Mouse (Mus musculus): ENCODE results near the gene Gm20696.

Gene Gm20696

DNA sequence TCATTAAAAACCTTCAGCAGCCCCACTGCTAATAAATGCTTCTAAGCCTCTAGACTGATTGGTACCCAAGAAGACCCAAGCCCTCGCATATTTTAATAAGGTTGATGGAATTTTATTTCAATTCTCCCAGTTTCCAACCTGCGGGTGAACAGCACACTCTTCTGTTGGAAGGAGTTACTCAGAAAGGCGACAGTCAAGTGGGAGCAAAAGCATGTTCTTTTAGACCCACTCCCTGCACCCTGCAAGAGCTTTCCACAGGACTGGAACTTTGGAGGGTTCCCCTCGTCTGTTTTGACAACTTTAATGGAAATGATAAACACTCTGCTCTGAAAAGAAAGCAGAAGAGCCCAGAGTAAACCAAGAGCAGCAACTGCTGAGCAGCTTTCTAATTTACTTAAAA is 401.4 kb downstream of the Gm20696 start:
- no peak for DNase-seq (ENCODE audit: extremely low read depth, low read depth)

DNA sequence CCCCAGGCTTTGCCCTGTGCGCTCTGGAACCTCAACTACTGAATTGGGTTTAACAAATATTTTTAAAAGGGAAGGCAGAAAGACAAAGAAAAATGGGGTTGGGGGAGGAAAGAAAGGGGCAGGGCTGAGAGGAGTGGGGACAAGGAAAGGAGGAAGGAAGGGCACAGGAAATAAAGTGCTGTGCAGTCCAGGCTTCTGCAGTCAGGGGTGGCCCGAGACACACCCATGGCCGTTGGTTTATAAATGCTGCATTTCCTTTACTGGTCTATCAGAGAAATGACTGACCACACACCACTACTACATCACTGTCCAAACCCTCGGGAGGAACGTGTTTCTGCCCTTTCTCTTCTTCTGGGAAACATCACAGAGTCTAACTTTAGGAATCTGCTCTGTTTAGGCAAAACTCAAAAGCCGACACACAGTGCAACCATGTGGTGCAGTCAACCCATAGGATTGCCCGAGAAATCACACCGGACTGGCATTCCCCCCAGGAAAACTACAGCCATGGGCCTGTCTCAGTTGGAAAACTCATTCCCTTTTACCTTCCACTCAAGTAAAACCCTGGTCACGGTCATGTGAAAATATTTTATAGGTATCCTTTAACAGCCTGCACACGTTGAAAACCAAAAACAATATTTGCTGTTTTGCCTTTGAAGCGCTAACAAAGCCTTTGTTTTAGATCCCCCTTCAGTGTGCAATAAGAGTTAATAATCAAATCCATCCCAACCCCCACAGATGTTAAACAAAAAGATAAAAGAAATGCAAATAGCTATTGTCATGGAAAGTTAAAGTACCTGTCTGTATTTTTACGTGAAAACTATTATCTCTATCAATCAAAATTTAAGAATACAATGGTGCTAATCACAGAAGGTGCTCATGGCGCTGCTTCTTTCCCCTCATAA is 402.2 kb downstream of the Gm20696 start:
- no peak for DNase-seq (ENCODE audit: extremely low read depth, low read depth)

DNA sequence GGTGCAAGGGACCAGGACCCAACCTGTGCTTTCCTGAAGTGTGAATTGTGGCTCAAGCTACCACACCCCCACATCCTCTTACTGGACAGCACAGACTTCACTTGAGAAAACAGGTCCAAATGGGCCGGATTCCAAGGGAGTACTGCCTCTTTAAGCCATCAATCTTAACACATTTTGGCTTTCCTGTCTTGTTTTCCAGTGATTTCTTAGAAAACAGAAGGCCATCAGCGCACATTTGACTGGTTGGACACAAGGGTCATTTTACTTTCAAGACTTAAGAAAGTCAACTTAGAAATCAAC is 402.8 kb downstream of the Gm20696 start:
- DNase-seq (ENCODE audit: extremely low read depth, low read depth): no peak

DNA sequence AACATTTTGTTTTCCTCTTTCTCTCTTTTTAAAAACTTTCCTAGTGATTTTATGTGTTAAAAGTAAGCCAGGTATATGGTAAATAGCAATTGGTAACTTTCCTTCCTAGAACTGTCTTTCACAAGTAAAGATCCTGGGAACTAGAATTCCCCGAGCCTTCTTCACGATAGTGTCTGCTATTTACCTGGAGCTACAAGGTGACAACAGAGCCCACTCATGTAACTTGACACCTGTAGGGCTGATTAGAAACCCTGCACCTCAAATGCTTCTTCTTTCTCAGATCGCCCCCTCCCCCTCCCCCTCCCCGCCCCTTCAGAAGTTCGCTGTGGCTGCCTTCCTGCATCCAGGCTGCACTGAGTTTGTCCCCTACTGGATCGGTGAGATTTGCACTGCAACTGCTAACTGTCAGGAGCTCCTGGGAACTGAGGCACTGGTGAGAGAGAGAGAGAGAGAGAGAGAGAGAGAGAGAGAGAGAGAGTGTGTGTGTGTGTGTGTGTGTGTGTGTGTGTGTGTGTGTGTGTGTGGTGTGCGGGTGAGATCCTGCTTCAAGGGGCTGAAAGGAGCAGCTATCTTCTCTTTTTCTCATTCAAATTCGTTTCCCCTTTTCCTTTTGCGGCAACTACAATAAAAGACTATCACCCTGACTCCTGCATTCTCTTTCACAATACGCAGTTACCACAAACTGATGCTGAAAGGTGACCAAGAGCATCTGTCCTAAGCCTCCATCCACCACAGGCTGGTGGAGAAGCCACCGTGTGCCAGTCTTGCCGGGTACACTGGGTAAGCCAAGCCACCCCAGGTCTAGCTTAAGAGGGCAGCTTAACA is 403.3 kb downstream of the Gm20696 start:
- DNase-seq (ENCODE audit: extremely low read depth, low read depth): no peak

DNA sequence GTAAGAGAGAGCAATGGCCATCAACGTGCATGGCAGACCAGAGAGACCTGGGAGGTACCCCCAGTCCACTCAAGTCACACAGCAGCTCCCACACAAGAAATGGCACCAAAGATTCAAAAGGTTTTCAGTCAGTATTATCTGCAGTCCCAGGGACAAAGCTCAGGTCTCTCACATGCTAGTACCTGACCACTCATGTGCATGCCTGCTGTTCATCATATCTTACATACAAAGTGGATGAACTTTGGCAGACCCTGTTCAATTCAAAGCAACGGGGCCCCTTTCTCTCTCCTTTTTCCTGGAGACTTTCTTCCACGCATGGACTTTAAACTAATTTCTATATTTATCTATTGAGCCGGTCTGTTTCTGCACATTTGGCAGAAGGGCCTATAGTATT is 404.9 kb downstream of the Gm20696 start:
- DNase-seq (ENCODE audit: extremely low read depth, low read depth): no peak

DNA sequence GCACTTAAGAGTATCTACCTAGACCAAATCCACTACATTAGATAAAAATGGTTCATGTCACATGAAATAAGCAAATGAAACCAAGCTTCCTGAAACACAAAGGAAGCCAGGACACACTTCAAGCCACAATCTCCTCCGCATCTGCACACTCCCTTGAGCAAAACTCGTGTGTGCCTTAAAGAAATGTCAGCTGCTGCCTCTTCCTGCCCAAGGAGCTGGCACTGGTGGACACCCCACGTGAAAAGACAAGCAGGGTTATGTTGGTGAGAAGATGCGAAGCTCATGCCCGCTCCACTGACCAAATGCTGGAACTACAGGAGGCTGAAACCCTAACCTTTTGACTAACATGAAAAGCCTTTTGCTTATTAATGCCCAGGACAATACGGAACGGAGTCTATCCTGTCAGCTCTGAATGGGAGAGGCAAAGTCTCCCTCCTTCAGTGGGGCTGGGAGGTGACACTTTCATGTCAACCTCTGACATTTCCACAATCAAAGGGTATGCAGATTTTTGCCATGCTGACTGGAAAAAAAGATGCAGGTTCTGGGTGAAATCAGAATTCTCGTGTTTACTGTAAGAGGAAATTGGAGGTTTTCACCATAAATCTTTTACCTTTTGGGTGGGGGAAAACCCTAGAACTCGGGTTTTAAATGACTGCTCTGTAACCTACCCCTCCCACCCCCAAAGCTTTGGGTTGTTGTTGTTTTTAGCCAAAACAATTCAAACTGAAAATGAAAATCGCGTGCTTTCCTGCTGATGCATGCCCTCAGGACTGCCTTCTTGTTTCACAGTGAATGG is 405.5 kb downstream of the Gm20696 start:
- no peak for DNase-seq (ENCODE audit: extremely low read depth, low read depth)

DNA sequence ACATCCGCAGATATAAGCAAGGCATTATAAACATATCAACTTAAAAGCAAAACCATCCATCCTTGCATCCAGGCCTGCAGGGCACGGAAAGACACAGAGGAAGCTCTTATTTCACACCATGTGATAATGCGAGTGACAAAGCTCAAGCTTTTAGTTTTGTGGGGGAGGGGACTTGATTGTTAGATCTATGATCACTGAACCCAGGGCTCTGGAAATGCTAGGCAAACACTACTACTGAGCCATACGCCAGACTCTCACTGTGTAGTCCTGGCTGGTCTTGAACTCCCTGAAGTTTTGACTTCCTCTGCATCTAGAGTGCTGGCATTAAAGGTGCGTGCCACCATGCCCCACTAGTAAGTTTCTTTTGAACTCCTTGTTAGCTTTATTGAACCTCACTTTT is 408.3 kb downstream of the Gm20696 start:
- DNase-seq (ENCODE audit: extremely low read depth, low read depth): no peak

DNA sequence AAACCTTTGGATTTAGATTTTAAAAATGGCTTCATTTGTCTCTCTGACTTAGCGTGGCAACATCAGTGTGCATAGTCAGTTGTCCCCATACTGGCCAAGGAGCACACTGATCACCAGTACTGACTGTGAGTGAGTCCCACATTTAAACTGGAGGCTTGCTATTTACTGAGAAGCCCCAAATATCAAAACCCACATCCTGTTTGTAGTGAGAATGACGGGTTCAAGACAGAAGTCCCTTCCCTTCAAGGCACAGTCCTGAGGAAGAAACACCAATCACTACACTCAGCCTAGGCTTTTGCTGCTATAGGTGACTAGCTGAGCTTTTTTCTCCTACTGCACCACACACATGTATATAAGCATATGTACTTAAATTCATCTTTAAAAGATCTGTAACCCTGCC is 408.9 kb downstream of the Gm20696 start:
- no peak for DNase-seq (ENCODE audit: extremely low read depth, low read depth)

DNA sequence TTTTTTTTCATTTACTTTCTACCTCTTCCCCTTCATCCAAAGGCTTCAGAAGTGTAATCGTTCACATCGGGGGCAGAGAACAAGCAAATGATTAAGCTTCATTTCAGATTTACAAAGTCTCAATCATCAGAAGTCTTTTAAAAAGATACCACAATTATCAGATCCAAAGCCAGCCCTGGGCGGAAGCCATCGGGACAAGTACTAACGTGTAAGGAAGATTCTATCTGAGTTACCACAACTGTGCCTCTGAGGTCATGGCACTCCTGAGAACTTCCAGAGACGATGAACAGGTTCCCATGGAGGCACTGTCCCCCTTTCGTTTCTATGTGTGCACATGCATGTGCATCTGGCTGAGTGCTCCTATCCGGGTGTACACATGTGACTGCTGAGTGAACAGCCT is 413.3 kb downstream of the Gm20696 start:
- no peak for DNase-seq (ENCODE audit: extremely low read depth, low read depth)

DNA sequence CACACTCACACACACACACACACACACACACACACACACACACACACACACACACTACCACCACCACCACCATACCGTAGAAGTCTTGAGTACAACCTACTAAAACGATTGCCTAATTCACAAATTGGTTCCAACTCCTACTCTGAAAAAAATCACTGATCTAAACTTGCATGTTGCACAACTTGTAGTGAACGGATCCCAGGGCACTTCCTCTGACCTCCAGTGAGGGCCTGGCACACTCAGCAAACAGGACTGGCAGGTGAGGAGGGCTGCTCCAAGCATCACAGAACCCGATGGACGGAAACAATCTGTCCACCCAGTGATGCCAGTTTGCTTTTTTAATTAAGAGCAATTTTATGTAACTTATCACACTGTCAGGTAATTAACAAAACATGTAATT is 413.8 kb downstream of the Gm20696 start:
- DNase-seq (ENCODE audit: extremely low read depth, low read depth): no peak

DNA sequence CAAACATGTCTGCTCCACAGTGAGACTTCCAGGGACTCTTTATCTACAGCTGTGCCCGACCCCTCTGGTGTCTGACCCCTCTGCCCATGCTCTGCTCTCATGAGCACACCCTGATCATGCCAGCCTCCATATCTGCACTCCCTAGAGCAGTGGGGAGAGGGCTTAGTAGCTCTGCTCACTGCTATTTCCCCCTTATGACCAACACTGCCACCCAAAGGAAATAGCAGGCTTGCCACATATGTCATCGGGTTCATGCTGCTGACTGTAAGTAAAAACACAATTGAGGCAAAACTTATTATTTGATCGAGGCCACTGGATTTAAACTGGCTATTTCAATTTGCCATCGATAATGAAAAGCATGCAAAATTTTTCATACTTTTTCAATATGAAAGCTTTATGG is 414.7 kb downstream of the Gm20696 start:
- no peak for DNase-seq (ENCODE audit: extremely low read depth, low read depth)

DNA sequence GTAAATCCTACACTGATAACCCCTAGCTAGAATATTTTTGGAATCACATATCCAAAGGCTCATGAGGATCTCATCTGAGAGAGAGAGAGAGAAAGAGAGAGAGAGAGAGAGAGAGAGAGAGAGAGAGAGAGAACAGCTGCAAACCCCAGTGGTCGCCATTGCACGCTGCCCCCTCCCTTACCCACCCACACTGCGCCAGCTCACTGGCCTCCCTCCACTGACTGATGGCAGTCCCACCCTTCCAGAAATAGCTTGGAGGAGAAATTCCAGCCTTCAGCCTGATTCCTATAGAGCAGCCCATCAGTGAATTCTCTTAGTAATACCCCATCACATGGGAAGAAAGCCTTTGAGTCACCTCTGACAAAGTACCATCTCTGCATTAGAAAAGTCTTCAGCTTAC is 415.4 kb downstream of the Gm20696 start:
- DNase-seq (ENCODE audit: extremely low read depth, low read depth): no peak

DNA sequence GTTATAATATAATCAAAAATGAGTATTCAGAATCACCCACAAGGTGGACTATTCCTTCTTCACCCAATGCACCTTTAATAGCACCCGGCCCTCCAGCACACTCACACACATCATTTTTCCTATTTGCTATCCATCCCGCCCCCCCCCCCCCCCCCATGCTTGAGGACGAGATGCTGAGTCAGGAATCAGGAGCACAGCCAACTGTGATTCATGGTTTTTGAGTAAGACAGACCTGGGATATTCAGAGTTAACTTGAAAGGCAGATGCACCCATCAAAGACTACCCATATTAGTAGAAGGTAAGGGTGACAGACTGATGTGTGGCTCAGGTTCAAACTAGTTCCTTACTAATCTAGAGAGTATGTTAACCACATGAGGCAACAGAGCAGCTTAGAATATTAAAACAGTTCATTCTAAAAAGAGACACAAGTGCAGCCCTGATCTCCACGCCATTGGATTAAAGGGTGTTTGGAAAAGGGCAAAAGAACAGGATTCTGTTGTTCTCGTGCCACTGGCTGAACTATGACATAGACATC is 417.0 kb downstream of the Gm20696 start:
- no peak for DNase-seq (ENCODE audit: extremely low read depth, low read depth)

DNA sequence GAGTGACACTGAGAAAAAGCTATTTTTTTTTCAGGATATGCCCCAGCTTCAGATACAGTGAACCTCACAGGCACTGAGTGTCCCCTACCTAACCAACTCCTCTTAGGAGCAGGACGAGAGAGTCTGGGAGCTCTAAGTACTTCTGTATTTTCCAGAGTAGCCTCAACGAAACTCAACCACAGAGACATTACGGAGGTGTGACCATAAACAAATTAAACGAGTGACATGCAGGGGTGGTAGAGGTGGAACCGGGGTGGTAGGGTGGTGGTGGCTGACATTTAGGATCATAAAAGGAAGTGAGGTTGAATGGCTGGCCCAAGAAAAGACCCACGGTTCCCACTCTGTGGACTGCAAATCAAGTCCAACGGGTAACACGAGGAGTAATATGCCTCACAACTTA is 418.2 kb downstream of the Gm20696 start:
- no peak for DNase-seq (ENCODE audit: extremely low read depth, low read depth)

DNA sequence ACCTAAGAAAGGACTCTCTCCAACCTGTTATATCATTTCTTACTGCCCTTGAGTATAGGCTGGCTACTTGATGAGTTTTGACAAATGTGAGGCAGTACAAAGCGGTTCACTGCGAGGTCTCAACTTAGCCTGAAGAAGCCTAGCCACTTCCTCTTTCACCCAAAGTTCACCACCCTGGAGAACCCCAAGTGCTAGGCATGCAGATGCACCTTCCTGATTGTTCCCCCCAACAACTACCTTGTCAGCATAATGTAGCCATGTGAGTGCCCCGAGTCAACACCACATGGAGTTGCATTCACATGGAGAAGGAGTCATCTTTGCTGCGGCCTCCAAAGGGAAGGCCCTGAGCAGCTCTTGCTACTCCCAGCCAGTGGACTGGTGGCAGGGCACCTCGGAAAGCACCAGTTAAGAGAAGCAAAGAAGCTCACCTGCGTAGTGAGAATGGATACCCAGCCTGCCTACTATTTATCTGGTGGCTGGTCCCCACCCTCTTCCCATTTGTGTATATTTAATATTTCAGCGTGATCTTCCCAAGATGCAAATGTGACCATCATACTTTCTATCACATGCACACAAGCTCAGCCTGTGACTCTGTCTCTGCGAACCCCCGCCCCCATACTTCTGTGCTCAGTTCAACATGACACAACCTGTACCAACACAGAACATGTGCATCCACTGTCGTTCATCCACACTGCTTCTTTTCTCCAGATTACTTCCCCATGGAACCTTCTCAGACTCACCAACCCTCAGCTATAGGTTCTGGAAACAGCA is 424.8 kb downstream of the Gm20696 start:
- peak; percentile 43 for DNase-seq (ENCODE audit: extremely low read depth, low read depth)

DNA sequence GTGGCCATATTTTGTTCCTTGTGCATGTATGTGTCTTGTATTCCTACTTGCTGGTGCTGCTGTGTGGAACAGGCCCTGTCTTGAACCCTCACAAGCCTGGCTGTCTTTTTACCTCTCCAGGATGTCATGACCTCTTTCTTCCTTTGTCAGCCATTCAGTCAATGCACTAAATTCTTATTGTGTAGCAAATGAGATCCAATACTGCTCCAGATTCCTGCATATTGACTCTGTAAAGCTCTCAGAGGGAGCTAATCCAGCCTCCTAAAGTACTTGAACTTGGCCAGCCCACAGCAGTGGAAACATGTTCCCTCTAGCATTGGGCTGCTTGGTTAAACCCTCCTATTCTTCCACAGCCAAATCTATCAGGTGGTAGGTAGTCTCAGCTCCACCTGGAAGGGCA is 425.8 kb downstream of the Gm20696 start:
- no peak for DNase-seq (ENCODE audit: extremely low read depth, low read depth)

DNA sequence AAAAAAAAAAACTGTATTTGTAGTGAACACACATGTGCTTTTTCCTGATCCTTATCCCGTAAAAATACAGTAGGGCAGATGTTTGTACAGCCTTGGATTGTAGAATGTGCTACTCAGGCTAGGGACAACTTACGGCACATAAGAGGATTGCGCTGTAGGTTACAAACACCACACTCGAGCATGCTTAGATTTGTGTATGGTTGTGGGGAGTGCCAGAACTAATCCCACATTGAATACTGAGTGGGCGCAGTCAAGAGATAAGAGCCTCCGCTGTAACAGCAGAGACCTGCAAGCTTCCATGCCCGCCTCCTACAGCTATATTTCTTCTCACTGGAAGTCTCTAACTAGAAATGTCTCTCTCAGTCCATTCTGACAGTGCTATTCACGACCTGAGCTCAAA is 431.0 kb downstream of the Gm20696 start:
- no peak for DNase-seq (ENCODE audit: extremely low read depth, low read depth)

DNA sequence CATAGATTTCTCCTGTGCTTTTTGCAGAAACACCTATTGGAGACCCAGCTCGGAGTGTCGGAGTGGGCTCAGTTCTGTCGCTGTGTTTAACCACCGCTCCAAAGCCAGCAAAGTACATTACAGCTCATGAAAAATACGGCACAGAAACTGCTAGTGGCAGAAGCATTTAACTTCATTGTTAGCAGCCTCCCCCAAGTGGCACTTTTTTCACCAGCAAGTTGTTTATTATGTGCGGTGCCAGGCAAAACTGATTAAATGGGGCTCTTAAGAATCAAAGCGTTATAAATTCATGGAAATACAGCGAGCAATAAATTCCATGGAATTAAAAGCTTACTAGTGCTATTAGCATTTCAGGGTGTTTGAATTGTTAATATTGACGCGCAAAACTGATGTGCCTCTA is 433.2 kb downstream of the Gm20696 start:
- DNase-seq (ENCODE audit: extremely low read depth, low read depth): no peak

DNA sequence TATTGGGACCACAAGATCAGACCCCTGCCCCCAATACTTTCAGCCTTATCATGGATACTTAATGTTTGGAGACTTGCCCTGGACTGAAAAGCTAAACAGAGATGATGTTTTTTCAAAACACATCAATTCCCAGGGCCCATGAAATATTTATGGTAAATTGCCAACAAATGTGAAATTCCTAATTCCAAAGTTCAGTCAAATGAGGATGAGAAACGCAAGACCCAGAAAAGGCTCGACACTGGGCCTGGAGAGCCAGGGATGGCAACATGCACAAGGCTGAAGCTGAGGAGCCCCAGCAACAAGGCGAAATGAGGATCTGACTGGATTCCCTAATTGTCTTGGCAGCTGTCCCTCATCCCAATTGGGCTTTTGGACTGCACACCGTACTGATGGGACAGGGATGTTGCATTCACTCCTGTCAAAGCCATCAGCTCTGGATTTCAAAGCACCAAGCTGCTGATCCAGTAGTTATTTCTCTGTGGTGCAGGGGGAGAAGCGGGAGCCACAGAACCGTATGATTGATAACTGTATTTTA is 438.2 kb downstream of the Gm20696 start:
- no peak for DNase-seq (ENCODE audit: extremely low read depth, low read depth)

DNA sequence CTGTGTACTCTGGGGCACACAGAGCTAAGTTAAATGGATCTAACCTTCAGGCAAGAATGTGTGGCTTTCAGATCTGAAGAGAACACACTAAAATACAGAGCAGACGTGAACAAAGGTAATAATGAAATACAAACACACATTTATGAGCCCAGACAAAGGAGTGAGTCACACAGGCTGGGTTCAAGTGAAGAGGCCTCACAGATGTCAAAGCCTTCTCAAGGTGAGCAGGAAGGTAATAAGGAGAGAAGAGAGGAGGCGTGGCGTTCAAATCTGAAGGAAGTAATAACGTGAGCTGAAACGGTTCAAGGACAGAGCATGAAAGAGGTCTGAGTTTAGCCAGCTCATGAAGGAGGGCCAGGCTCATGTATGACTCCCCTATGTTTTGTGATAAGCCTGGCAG is 445.4 kb downstream of the Gm20696 start:
- no peak for DNase-seq (ENCODE audit: extremely low read depth, low read depth)

DNA sequence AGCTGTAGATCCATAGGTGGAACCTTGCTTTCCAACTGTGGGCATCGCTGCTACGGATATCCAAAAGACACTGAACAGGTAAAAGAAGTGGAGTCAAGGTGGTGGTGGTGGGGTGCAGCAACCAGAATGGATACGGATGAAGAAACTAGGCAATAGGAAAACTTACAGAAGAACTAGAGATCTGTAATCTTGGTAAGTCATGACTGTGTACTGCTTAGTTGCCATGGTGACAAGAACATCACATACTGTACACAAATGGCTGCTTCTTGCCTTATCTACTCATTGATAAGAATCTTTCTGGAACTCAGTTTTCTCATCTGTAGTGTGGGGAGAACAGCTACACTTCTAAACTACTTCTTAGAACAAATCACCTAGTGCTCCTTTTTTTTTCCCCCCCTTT is 446.1 kb downstream of the Gm20696 start:
- DNase-seq (ENCODE audit: extremely low read depth, low read depth): no peak
